ENCODE assay signal across 9 mouse cellular contexts in the genomic region with DNA sequence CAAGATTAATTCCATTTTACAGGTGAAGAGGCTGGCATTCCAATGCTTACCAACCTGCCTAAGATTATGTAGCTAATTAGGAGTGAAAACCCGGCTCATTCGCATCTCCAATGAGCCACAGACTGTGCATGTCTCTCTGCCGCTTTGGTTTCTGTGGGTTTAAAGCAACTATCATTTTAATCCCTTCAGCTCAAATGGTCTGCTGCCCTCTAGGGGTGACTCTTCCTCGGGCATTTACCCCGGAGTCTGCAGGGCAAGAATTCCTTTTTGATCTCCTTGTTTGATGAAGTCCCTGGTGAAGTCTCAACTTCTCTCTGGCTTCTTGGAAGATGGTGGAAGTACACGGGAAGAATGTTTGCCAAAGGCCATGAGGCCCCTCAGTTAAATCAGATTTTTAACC.
A peak's percentile ranks its signal among the peaks of the same experiment; 100 is the strongest.
DNase-seq lines count a peak whose midpoint lies in the region; ATAC-seq lines count a peak whose summit lies in the region.
"Had no signal": no experiment of that assay in that cellular context is flagged by ENCODE, and none has a peak within 500 bp of the region (broad histone marks: within the 10 kb centered on the region; RNA-seq: fewer than 3 reads in every experiment).

No protein-coding gene starts in this region.

- no peak overlapping the region for H3K4me3 ChIP-seq in forebrain, embryonic 10.5 days
- H3K4me3 ChIP-seq in forebrain, embryonic 15.5 days, result no peak overlapping the region
- H3K4me3 ChIP-seq: limb, embryonic 13.5 days had no signal

- H3K36me3 ChIP-seq in forebrain, embryonic 10.5 days (replicated peaks), result no peaks in the 10 kb centered on the region
- H3K36me3 ChIP-seq in forebrain, embryonic 15.5 days, result no peaks in the 10 kb centered on the region
- no peaks in the 10 kb centered on the region for H3K36me3 ChIP-seq in splenic B cell, adult 2 months (ENCODE audit: control insufficient read depth, insufficient read depth, low read length, poor library complexity, severe bottlenecking)
- H3K36me3 ChIP-seq: limb, embryonic 13.5 days had no signal

- H3K9me3 ChIP-seq in forebrain, embryonic 10.5 days, result peaks cover 7% of the 10 kb centered on the region; the same call in 1 of the 2 replicates
- H3K9me3 ChIP-seq in forebrain, embryonic 15.5 days, result no peaks in the 10 kb centered on the region
- H3K9me3 ChIP-seq: limb, embryonic 13.5 days had no signal

- peak; percentile 50 for DNase-seq in forebrain, embryonic 10.5 days (ENCODE audit: extremely low spot score, low spot score)
- peak; percentile 49 for DNase-seq in CD4-positive helper T cell, adult 2 months (ENCODE audit: low read depth, low spot score)
- peak; percentile 42 for DNase-seq in c-Kit-positive CD71-negative TER-119-negative erythroid progenitor cells, embryonic 14.5 days (ENCODE audit: low read depth)
- peak; percentile 52 for DNase-seq in gastrocnemius, postnatal 14 days
- DNase-seq in layer of hippocampus, postnatal 10 days (ENCODE audit: low spot score in 2 of 2), result peak; percentile 74 to 77
- peak; percentile 52 to 79 for DNase-seq in lung, postnatal 4 days
- peak; percentile 22 for DNase-seq in splenic B cell, adult 2 months (ENCODE audit: low read depth, low spot score)

- H3K9ac ChIP-seq in forebrain, embryonic 15.5 days (replicated peaks), result no peak overlapping the region
- H3K9ac ChIP-seq: limb, embryonic 13.5 days had no signal

- intact Hi-C loops in gastrocnemius, postnatal 14 days (cut with DNase I; ENCODE audit: low total_unique reads), result loop anchor here (5.0 kb wide), 1 partner anchor 95 kb away; no protein-coding TSS in a partner anchor

- WGBS in forebrain, embryonic 10.5 days, result 23% methylated on average over 6 of the region's 6 CpGs
- 13% methylated on average over 6 of the region's 6 CpGs for WGBS in forebrain, embryonic 15.5 days

- H3K4me2 ChIP-seq in forebrain, embryonic 15.5 days (replicated peaks), result no peak overlapping the region
- H3K4me2 ChIP-seq: limb, embryonic 13.5 days had no signal

- ATAC-seq in forebrain, embryonic 15.5 days (replicated peaks), result no peak

- peaks cover 2% of the 10 kb centered on the region for H3K4me1 ChIP-seq in forebrain, embryonic 10.5 days
- no peaks in the 10 kb centered on the region for H3K4me1 ChIP-seq in forebrain, embryonic 15.5 days
- H3K4me1 ChIP-seq: limb, embryonic 13.5 days had no signal

- H3K27me3 ChIP-seq in forebrain, embryonic 10.5 days (ENCODE audit: poor library complexity, severe bottlenecking), result peaks cover 30% of the 10 kb centered on the region
- H3K27me3 ChIP-seq in forebrain, embryonic 15.5 days, result no peaks in the 10 kb centered on the region
- no peaks in the 10 kb centered on the region for H3K27me3 ChIP-seq in splenic B cell, adult 2 months (ENCODE audit: control insufficient read depth, insufficient read depth, low read length, poor library complexity, severe bottlenecking)
- H3K27me3 ChIP-seq: limb, embryonic 13.5 days had no signal

- no peak overlapping the region for H3K27ac ChIP-seq in forebrain, embryonic 10.5 days
- H3K27ac ChIP-seq in forebrain, embryonic 15.5 days (replicated peaks), result no peak overlapping the region
- H3K27ac ChIP-seq: limb, embryonic 13.5 days had no signal

Comparison
In these comparisons a context has a peak if more than half of its experiments do, and no peak if none do; other contexts are left out.
1. DNase-seq: peak in every context shown above with its lines; median percentile 76 in layer of hippocampus, postnatal 10 days; 66 in lung, postnatal 4 days; 52 in gastrocnemius, postnatal 14 days; 50 in forebrain, embryonic 10.5 days; 49 in CD4-positive helper T cell, adult 2 months; 42 in c-Kit-positive CD71-negative TER-119-negative erythroid progenitor cells, embryonic 14.5 days; 22 in splenic B cell, adult 2 months.